Mouse (Mus musculus) lung, embryonic 14.5 days (tissue): ENCODE data around the gene Cd46. TPM values are rescaled to one million over a fixed set of nuclear protein-coding genes. Genes with fewer than 3 reads are reported as not detected.

Source experiments
- ATAC-seq: fragments of 200-750 bp; cut with Nextera tagmentation; 2 replicates; pipeline ENCODE4 v1.8.0; 2017; ENCODE audit warnings: mild to moderate bottlenecking, moderate TSS enrichment, moderate library complexity; ENCODE audit not compliant: insufficient read depth
- DNase-seq: peaks from one replicate; pipeline ENCODE4 v3.0.0-alpha.2; 2015
- H3K27ac ChIP-seq: fragments of 300-500 bp; sonication (generic); 2 replicates; pipeline ENCODE4 v1.5.1; 2014; ENCODE audit warnings: low read depth, mild to moderate bottlenecking, moderate library complexity
- H3K27me3 ChIP-seq: fragments of 300-500 bp; sonication (generic); 2 replicates; pipeline ENCODE4 v1.6.1; 2014; ENCODE audit warnings: low read length, control low read depth; ENCODE audit not compliant: insufficient read depth
- H3K36me3 ChIP-seq: fragments of 300-500 bp; sonication (generic); 2 replicates; pipeline ENCODE4 v1.6.1; 2014; ENCODE audit warnings: control low read depth; ENCODE audit not compliant: insufficient read depth
- H3K4me1 ChIP-seq: fragments of 300-500 bp; sonication (generic); 2 replicates; pipeline ENCODE4 v1.6.1; 2014; ENCODE audit warnings: antibody characterized with exemption, control low read depth; ENCODE audit not compliant: insufficient read depth
- H3K4me2 ChIP-seq: fragments of 300-500 bp; sonication (generic); 2 replicates; pipeline ENCODE4 v1.6.1; 2014; ENCODE audit warnings: mild to moderate bottlenecking
- H3K4me3 ChIP-seq: fragments of 300-500 bp; sonication (generic); 2 replicates; pipeline ENCODE4 v1.5.1; 2014; ENCODE audit warnings: low read depth, low read length
- H3K9ac ChIP-seq: fragments of 300-500 bp; sonication (generic); 2 replicates; pipeline ENCODE4 v1.6.1; 2014
- H3K9me3 ChIP-seq: fragments of 300-500 bp; sonication (generic); 2 replicates; pipeline ENCODE4 v1.6.1; 2016; ENCODE audit warnings: low read depth, low read length, control low read depth
- CTCF ChIP-seq: IDR thresholded peaks from 2 replicates; pipeline ENCODE4 v1.5.1; 2016; ENCODE audit warnings: antibody characterized with exemption, low read depth
- WGBS: fragments of 180-500 bp; shearing (Covaris S2); extraction: QIAGEN DNeasy Blood & Tissue Kit; methylation state at CpG from one replicate; pipeline ENCODE4 v1.1.7; 2014; 5-methylcytosine and 5-hydroxymethylcytosine counted together
- polyA plus RNA-seq: library from polyadenylated mRNA; unstranded; fragments of >200 nt; fragmentation: Nextera tagmentation; extraction: Ambion mirVana; gene quantifications from 2 replicates; pipeline ENCODE4 v1.2.1, GENCODE M21; 2014

Cd46 gene
- polyA plus RNA-seq, 1 experiment from 2014 or later: 0.68 TPM

DNA sequence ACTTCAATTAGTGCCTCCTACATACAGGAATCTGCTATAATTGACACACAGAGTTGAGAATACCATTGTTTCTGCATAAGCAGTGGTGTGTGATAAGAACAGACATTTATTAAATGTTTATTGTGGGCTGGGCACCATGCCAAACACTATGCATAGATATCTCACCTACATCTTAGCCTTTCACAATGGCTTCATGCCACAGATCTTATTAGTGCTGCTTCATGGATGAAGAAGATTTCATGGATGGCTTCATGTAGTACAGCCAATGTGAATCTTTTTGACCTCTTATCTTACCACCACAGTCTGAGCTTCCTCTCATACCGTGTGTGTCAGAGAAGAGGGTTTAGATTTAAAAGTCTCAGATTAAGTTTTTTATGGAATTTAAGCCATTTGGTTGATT is 87.9 kb downstream of the Cd46 start:
- DNase-seq (no peak), ATAC-seq (no peak)
- Histone ChIP-seq H3K36me3 (no peaks in the 10 kb centered on the region), H3K4me3 (no peak overlapping the region), H3K9ac (no peak overlapping the region), H3K4me2 (no peak overlapping the region), H3K4me1 (no peaks in the 10 kb centered on the region), H3K27me3 (no peaks in the 10 kb centered on the region), H3K27ac (no peak overlapping the region), H3K9me3 (no peaks in the 10 kb centered on the region)
- no peak for TF ChIP-seq CTCF
- WGBS: 53% methylated on average over 1 of the region's 1 CpGs

DNA sequence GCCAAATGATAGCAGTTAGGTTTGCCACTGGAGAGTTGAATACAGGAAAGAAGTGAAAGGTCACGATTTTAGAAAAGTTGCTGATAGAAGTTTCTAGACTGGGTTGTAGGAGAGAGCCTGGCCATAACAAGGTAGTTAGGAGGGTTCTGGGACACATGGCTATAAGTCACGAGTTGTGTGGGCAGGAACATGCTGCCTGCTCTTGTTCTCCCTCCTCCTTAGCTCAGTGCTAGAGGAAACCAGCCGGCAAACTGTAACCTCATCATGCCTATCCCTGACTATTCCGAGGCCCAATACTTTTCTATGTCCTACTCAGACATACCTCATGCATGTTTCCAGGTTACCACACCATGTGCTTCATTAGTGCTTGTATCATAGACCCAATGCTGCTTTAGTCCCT is 88.7 kb downstream of the Cd46 start:
- no peak for DNase-seq

DNA sequence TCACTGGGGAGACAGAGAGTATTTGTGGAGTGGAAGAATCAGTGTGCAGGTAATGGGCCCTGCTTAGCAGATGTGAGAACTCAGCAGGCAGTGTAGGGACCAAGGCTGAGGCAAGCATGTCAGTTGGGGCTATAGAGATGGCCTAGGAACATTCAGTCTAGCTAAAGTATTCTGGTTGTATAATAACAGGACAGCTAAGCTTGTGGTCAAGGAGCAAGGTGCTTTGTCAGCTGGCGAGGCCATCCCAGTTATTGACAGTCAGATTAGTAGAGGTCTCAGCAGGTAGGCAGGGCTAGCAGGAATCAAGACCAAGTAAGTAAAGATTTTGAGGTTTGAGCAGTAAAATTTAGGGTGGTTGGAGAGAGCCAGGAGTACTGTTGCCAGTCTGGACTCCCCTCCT is 93.7 kb downstream of the Cd46 start:
- no peak overlapping the region for H3K9ac ChIP-seq
- no peaks in the 10 kb centered on the region for H3K9me3 ChIP-seq
- H3K4me2 ChIP-seq: no peak overlapping the region
- no peak for DNase-seq
- no peaks in the 10 kb centered on the region for H3K27me3 ChIP-seq
- WGBS: 81% methylated on average over 1 of the region's 1 CpGs
- no peaks in the 10 kb centered on the region for H3K36me3 ChIP-seq
- H3K27ac ChIP-seq: no peak overlapping the region
- no peak for TF ChIP-seq CTCF
- no peaks in the 10 kb centered on the region for H3K4me1 ChIP-seq
- H3K4me3 ChIP-seq: no peak overlapping the region
- no peak for ATAC-seq

More for the DNA sequence above, 88.7 kb downstream of the Cd46 start:
- H3K36me3 ChIP-seq: no peaks in the 10 kb centered on the region
- no peak overlapping the region for H3K9ac ChIP-seq
- 77% methylated on average over 4 of the region's 4 CpGs for WGBS
- no peak for TF ChIP-seq CTCF
- no peaks in the 10 kb centered on the region for H3K27me3 ChIP-seq
- no peaks in the 10 kb centered on the region for H3K4me1 ChIP-seq
- H3K9me3 ChIP-seq: no peaks in the 10 kb centered on the region
- no peak overlapping the region for H3K27ac ChIP-seq
- no peak for ATAC-seq
- H3K4me2 ChIP-seq: no peak overlapping the region
- H3K4me3 ChIP-seq: no peak overlapping the region

DNA sequence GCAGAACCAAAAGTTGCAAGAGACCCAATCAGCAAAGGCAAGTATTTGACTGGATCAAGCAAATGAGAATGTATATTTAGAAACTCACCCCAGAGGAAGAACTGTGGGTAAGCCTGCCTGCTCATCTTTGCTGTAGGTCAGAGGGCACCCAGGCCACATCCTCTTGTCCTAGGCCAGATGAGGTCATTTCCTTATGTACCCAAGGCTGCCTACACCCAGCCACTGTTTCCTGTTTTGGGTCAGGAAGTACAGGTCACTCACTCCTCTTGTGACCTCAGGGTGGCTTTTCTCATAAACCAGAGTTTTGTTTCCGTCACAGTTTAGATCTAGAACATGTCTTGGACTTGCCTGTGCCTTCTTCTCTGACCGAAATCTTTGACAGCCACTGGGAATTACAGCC is 96.9 kb downstream of the Cd46 start:
- H3K27ac ChIP-seq: no peak overlapping the region
- no peaks in the 10 kb centered on the region for H3K4me1 ChIP-seq
- no peak for ATAC-seq
- H3K36me3 ChIP-seq: no peaks in the 10 kb centered on the region
- H3K9me3 ChIP-seq: no peaks in the 10 kb centered on the region
- DNase-seq: peak; percentile 13
- H3K4me3 ChIP-seq: no peak overlapping the region
- no peak overlapping the region for H3K9ac ChIP-seq
- no peaks in the 10 kb centered on the region for H3K27me3 ChIP-seq
- no peak overlapping the region for H3K4me2 ChIP-seq
- TF ChIP-seq CTCF: no peak
- WGBS: 69% methylated on average over 2 of the region's 2 CpGs

DNA sequence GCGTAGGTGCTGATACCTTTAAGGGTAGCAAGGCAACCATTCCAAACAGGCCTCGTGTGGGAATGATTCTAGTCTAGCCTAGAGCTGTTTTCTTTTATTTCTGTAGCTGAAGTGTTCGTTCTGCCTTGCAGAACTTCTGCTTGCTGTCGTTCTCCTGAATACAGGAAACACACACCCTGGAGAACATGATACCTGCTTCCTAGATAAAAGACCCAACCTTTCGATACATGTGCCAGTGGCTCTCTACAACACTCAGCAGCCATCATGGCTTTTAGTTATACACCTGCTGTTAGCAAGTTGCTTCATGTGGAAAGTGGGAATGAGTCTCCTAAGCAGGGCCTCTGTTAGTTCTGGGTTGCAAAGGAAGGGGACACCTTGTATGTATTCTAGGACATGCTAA is 97.8 kb downstream of the Cd46 start:
- Histone ChIP-seq H3K9ac (no peak overlapping the region), H3K4me2 (no peak overlapping the region), H3K4me1 (no peaks in the 10 kb centered on the region), H3K9me3 (no peaks in the 10 kb centered on the region), H3K27me3 (no peaks in the 10 kb centered on the region), H3K27ac (no peak overlapping the region), H3K4me3 (no peak overlapping the region), H3K36me3 (no peaks in the 10 kb centered on the region)
- TF ChIP-seq CTCF: no peak
- WGBS: 77% methylated on average over 5 of the region's 5 CpGs
- ATAC-seq (no peak), DNase-seq (no peak)

DNA sequence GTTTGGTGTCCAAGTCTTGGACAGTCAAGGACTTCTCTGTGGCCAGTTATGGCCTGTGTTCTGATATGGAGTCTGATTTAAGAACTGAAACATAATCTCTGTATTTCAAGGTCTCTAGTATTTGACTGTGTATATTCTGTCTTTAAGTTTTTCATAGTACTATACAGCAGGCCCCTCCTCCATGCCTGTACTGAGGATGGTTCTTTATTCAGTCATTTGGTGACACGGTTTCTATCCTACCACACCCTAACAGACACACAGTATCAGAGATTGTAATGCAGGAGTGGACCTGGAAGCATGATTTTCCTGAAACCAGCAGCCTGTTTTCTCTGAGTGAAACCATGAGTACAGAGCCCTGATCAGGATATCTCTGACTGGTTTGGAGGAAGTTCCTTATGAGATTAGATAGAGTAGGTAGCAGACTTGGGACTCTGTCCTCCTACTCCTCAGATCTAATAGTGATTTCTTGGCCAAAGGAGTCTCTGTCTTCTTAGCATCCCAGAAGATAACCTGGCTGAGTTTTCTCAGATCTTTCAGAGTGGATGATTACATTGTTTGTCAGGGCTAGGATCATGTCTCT is 98.5 kb downstream of the Cd46 start:
- Histone ChIP-seq H3K9ac (no peak overlapping the region), H3K27ac (no peak overlapping the region), H3K4me1 (no peaks in the 10 kb centered on the region), H3K4me2 (no peak overlapping the region), H3K4me3 (no peak overlapping the region), H3K36me3 (no peaks in the 10 kb centered on the region), H3K27me3 (no peaks in the 10 kb centered on the region), H3K9me3 (no peaks in the 10 kb centered on the region)
- DNase-seq: no peak
- 66% methylated on average over 1 of the region's 1 CpGs for WGBS
- TF ChIP-seq CTCF: no peak
- no peak for ATAC-seq

DNA sequence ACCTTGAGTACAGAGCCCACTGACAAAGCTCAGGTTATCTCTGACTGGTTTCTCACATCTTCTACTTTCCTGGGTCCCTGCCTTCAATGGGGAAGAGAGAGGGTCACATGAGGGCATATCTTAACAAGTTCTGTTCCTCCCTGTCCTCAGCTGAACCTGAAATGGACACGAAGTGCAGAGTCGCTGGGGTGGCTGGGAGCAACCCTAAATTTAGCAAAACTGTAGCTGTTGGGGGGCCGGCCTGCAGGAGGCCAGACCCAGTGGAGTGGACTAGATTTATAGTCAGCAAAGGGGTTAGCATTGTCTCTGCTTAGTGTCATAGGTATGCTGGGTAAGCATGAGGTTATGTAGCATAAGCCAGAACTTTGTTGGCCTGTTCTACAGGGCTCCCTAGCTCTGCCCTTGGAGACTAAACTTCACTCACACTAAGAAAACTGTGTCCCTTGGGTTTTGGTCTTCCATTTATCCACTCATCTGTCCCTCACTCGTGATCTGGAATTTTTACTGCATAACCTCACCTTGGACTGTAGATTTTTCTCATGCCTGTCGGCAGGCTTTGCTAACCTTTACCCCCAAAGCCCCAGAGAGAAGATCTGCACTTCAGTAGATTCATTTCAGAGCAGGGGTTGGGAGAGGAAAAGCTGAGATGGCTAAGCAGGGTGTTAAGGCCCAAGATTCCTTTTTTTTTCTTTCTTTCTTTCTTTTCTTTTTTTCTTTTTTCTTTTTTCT is 99.3 kb downstream of the Cd46 start:
- no peak overlapping the region for H3K9ac ChIP-seq
- H3K4me2 ChIP-seq: no peak overlapping the region
- DNase-seq (no peak), ATAC-seq (no peak)
- no peak for TF ChIP-seq CTCF
- no peak overlapping the region for H3K4me3 ChIP-seq
- H3K9me3 ChIP-seq: no peaks in the 10 kb centered on the region
- H3K27me3 ChIP-seq: no peaks in the 10 kb centered on the region
- H3K4me1 ChIP-seq: no peaks in the 10 kb centered on the region
- WGBS: 57% methylated on average over 5 of the region's 5 CpGs
- no peak overlapping the region for H3K27ac ChIP-seq
- no peaks in the 10 kb centered on the region for H3K36me3 ChIP-seq
